9 mouse cellular contexts compared by ENCODE assay signal in genomic region chr1:186609793-186610233, GRCm38 (mm10).
DNase-seq lines count a peak whose midpoint lies in the region; ATAC-seq lines count a peak whose summit lies in the region.
"Had no signal": no experiment of that assay in that cellular context is flagged by ENCODE, and none has a peak within 500 bp of the region (broad histone marks: within the 10 kb centered on the region; RNA-seq: fewer than 3 reads in every experiment).

No protein-coding gene starts in this region.

- H3K9ac ChIP-seq in embryonic facial prominence, embryonic 11.5 days (replicated peaks; ENCODE audit: low read length), result no peak overlapping the region
- no peak overlapping the region for H3K9ac ChIP-seq in kidney, embryonic 14.5 days (ENCODE audit: low read depth, low read length)
- 0 out of 2 replicates have a peak overlapping the region, but pooled peaks have one; percentile 1 for H3K9ac ChIP-seq in midbrain, embryonic 13.5 days (replicated peaks)
- H3K9ac ChIP-seq: liver, embryonic 13.5 days had no signal

- H3K27me3 ChIP-seq in embryonic facial prominence, embryonic 11.5 days (ENCODE audit: control insufficient read depth, insufficient read depth, low read length), result no peaks in the 10 kb centered on the region
- no peaks in the 10 kb centered on the region for H3K27me3 ChIP-seq in kidney, embryonic 14.5 days (ENCODE audit: control insufficient read depth, insufficient read depth, low read length)
- no peaks in the 10 kb centered on the region for H3K27me3 ChIP-seq in midbrain, embryonic 13.5 days
- H3K27me3 ChIP-seq: liver, embryonic 13.5 days had no signal

- no peaks in the 10 kb centered on the region for H3K4me1 ChIP-seq in embryonic facial prominence, embryonic 11.5 days (ENCODE audit: control insufficient read depth, insufficient read depth, low read length)
- peaks cover 6% of the 10 kb centered on the region; the same call in 1 of the 2 replicates for H3K4me1 ChIP-seq in kidney, embryonic 14.5 days (ENCODE audit: control insufficient read depth, insufficient read depth, low read length)
- H3K4me1 ChIP-seq in midbrain, embryonic 13.5 days (replicated peaks), result peaks cover 11% of the 10 kb centered on the region
- H3K4me1 ChIP-seq: liver, embryonic 13.5 days had no signal

- no peaks in the 10 kb centered on the region for H3K9me3 ChIP-seq in embryonic facial prominence, embryonic 11.5 days (replicated peaks; ENCODE audit: control insufficient read depth, low read length)
- H3K9me3 ChIP-seq in kidney, embryonic 14.5 days (ENCODE audit: control insufficient read depth, low read length), result no peaks in the 10 kb centered on the region
- no peaks in the 10 kb centered on the region for H3K9me3 ChIP-seq in midbrain, embryonic 13.5 days
- H3K9me3 ChIP-seq: liver, embryonic 13.5 days had no signal

- no peak overlapping the region for H3K4me3 ChIP-seq in embryonic facial prominence, embryonic 11.5 days (ENCODE audit: low read depth, low read length)
- no peak overlapping the region for H3K4me3 ChIP-seq in kidney, embryonic 14.5 days (ENCODE audit: low read length)
- H3K4me3 ChIP-seq in midbrain, embryonic 13.5 days (replicated peaks), result no peak overlapping the region
- H3K4me3 ChIP-seq: liver, embryonic 13.5 days had no signal

- 18% methylated on average over 8 of the region's 10 CpGs for WGBS in embryonic facial prominence, embryonic 11.5 days
- 16% methylated on average over 8 of the region's 10 CpGs for WGBS in kidney, embryonic 14.5 days
- WGBS in midbrain, embryonic 13.5 days, result 7% methylated on average over 9 of the region's 10 CpGs

- peak; percentile 44; the same call in 1 of the 2 replicates for ATAC-seq in embryonic facial prominence, embryonic 11.5 days (replicated peaks; ENCODE audit: insufficient number of reproducible peaks, low FRiP score, low TSS enrichment, low read depth)
- peak; percentile 92 for ATAC-seq in kidney, embryonic 14.5 days (ENCODE audit: low FRiP score, low TSS enrichment)
- peak; percentile 75 for ATAC-seq in midbrain, embryonic 13.5 days

- peak overlapping the region; percentile 26; the same call in 1 of the 2 replicates for H3K4me2 ChIP-seq in embryonic facial prominence, embryonic 11.5 days (ENCODE audit: low read depth, low read length)
- H3K4me2 ChIP-seq in kidney, embryonic 14.5 days (replicated peaks; ENCODE audit: low read depth, low read length), result peak overlapping the region; percentile 29
- H3K4me2 ChIP-seq in midbrain, embryonic 13.5 days (replicated peaks), result peak overlapping the region; percentile 39
- H3K4me2 ChIP-seq: liver, embryonic 13.5 days had no signal

- no peaks in the 10 kb centered on the region for H3K36me3 ChIP-seq in embryonic facial prominence, embryonic 11.5 days (replicated peaks; ENCODE audit: control insufficient read depth, insufficient read depth, low read depth, low read length)
- no peaks in the 10 kb centered on the region for H3K36me3 ChIP-seq in kidney, embryonic 14.5 days (ENCODE audit: control insufficient read depth, insufficient read depth, low read length)
- H3K36me3 ChIP-seq in midbrain, embryonic 13.5 days, result no peaks in the 10 kb centered on the region
- H3K36me3 ChIP-seq: liver, embryonic 13.5 days had no signal

- H3K27ac ChIP-seq in embryonic facial prominence, embryonic 11.5 days (replicated peaks; ENCODE audit: low read depth, low read length), result no peak overlapping the region
- no peak overlapping the region for H3K27ac ChIP-seq in kidney, embryonic 14.5 days (ENCODE audit: low read depth, low read length)
- no peak overlapping the region for H3K27ac ChIP-seq in midbrain, embryonic 13.5 days
- H3K27ac ChIP-seq: liver, embryonic 13.5 days had no signal

- DNase-seq in ovary, postnatal 36 days (ENCODE audit: low spot score), result peak; percentile 5
- no peak for DNase-seq in ovary, adult 18-20 months (ENCODE audit: low spot score)
- DNase-seq in embryonic facial prominence, embryonic 11.5 days (ENCODE audit: low spot score), result peak; percentile 59
- peak; percentile 52 for DNase-seq in heart, adult 8-10 months (ENCODE audit: low spot score)
- DNase-seq in T-cell, adult 2 months (ENCODE audit: low spot score), result no peak
- DNase-seq in spleen, adult 18-20 months, result no peak
- DNase-seq: liver, embryonic 13.5 days had no signal

Comparison
In these comparisons a context has a peak if more than half of its experiments do, and no peak if none do; other contexts are left out.
1. DNase-seq: peak in ovary, postnatal 36 days (single experiment), embryonic facial prominence, embryonic 11.5 days (single experiment) and heart, adult 8-10 months (single experiment); none in ovary, adult 18-20 months (single experiment), T-cell, adult 2 months (single experiment) and spleen, adult 18-20 months (0 of 2).
2. Peak in every context shown above with its lines, with median percentiles within 50 percentile points of each other: ATAC-seq and H3K4me2 ChIP-seq.